Comparison of ENCODE assay signal across 24 mouse cellular contexts in genomic region chr12:71948972-71949371, GRCm38 (mm10).
"Had no signal": no experiment of that assay in that cellular context is flagged by ENCODE, and none has a peak within 500 bp of the region (broad histone marks: within the 10 kb centered on the region; RNA-seq: fewer than 3 reads in every experiment).

No protein-coding gene starts in this region.

- H3K9ac ChIP-seq: forebrain, postnatal 0 days; heart, embryonic 12.5 days; hindbrain, embryonic 12.5 days; hindbrain, embryonic 14.5 days; intestine, embryonic 15.5 days; limb, embryonic 12.5 days had no signal

- H3K4me1 ChIP-seq: heart, embryonic 10.5 days; limb, embryonic 10.5 days had no signal

- H3K4me3 ChIP-seq: heart, embryonic 10.5 days; heart, embryonic 12.5 days; hindbrain, embryonic 10.5 days; hindbrain, embryonic 12.5 days; intestine, embryonic 15.5 days; layer of hippocampus, adult 2 months; left cerebral cortex, adult 2 months; limb, embryonic 10.5 days; limb, embryonic 12.5 days had no signal

- DNase-seq: forebrain, postnatal 0 days; gastrocnemius, postnatal 14 days; gastrocnemius, postnatal 36 days; heart, adult 18-20 months; heart, postnatal 10 days; heart, postnatal 4 days; kidney, adult 18-20 months; kidney, adult 8-10 months; kidney, postnatal 10 days; kidney, postnatal 25 days; kidney, postnatal 4 days had no signal

- ATAC-seq: forebrain, postnatal 0 days; hindbrain, embryonic 16.5 days; inflammation-experienced regulatory T-cells, adult 6 months; intestine, embryonic 15.5 days; intestine, postnatal 0 days had no signal

- H3K27me3 ChIP-seq: heart, embryonic 12.5 days; hindbrain, embryonic 12.5 days; intestine, embryonic 15.5 days; limb, embryonic 12.5 days had no signal

- H3K27ac ChIP-seq: heart, embryonic 10.5 days; hindbrain, embryonic 10.5 days; hindbrain, embryonic 12.5 days; hindbrain, embryonic 14.5 days; intestine, embryonic 15.5 days; layer of hippocampus, adult 2 months; left cerebral cortex, adult 2 months; limb, embryonic 10.5 days; limb, embryonic 12.5 days had no signal

- H3K9me3 ChIP-seq: heart, embryonic 10.5 days; heart, embryonic 12.5 days; hindbrain, embryonic 10.5 days; hindbrain, embryonic 12.5 days; intestine, embryonic 15.5 days; limb, embryonic 10.5 days; limb, embryonic 12.5 days had no signal

- H3K4me2 ChIP-seq: heart, embryonic 12.5 days; hindbrain, embryonic 12.5 days; hindbrain, embryonic 14.5 days; intestine, embryonic 15.5 days; limb, embryonic 12.5 days had no signal
